Mouse (Mus musculus) embryonic facial prominence, embryonic 12.5 days (tissue): ENCODE data around the gene Prkar2b. TPM values are rescaled to one million over a fixed set of nuclear protein-coding genes. Genes with fewer than 3 reads are reported as not detected.
A peak's percentile ranks its signal among the peaks of the same experiment; 100 is the strongest.

Experiments
- ATAC-seq: fragments of 200-750 bp; cut with Nextera tagmentation; 2 replicates; pipeline ENCODE4 v1.8.0; 2017; ENCODE audit not compliant: insufficient number of reproducible peaks, insufficient read depth, low FRiP score, low TSS enrichment
- H3K27ac ChIP-seq: fragments of 300-500 bp; sonication (generic); 2 replicates; pipeline ENCODE4 v1.5.1; 2016; ENCODE audit warnings: mild to moderate bottlenecking
- H3K27me3 ChIP-seq: fragments of 300-500 bp; sonication (generic); 2 replicates; pipeline ENCODE4 v1.6.1; 2016; ENCODE audit warnings: mild to moderate bottlenecking, moderate library complexity
- H3K36me3 ChIP-seq: fragments of 300-500 bp; sonication (generic); 2 replicates; pipeline ENCODE4 v1.6.1; 2016; ENCODE audit warnings: mild to moderate bottlenecking
- H3K4me1 ChIP-seq: fragments of 300-500 bp; sonication (generic); 2 replicates; pipeline ENCODE4 v1.6.1; 2016
- H3K4me2 ChIP-seq: fragments of 300-500 bp; sonication (generic); replicated peaks from 2 replicates; pipeline ENCODE4 v1.6.1; 2016; ENCODE audit warnings: mild to moderate bottlenecking, moderate library complexity
- H3K4me3 ChIP-seq: fragments of 300-500 bp; sonication (generic); 2 replicates; pipeline ENCODE4 v1.5.1; 2016; ENCODE audit warnings: mild to moderate bottlenecking
- H3K9ac ChIP-seq: fragments of 300-500 bp; sonication (generic); 2 replicates; pipeline ENCODE4 v1.6.1; 2016; ENCODE audit warnings: mild to moderate bottlenecking, moderate library complexity
- H3K9me3 ChIP-seq: fragments of 300-500 bp; sonication (generic); 2 replicates; pipeline ENCODE4 v1.6.1; 2016; ENCODE audit warnings: mild to moderate bottlenecking, moderate library complexity
- WGBS: fragments of 180-500 bp; shearing (Covaris S2); methylation state at CpG from one replicate; pipeline ENCODE4 v1.1.7; 2016; 5-methylcytosine and 5-hydroxymethylcytosine counted together
- polyA plus RNA-seq: library from polyadenylated mRNA; unstranded; fragments of >200 nt; fragmentation: Nextera tagmentation; extraction: Ambion mirVana; gene quantifications from 2 replicates; pipeline ENCODE4 v1.2.1, GENCODE M21; 2016

The Prkar2b gene
- polyA plus RNA-seq, 1 experiment from 2014 or later = 49.0 TPM

- H3K4me3 ChIP-seq = peak within 1 kb of the TSS; percentile 92
- H3K4me1 ChIP-seq = 0 out of 2 replicates have a peak, but pooled peaks cover 2% of the 10 kb centered on the region
- ATAC-seq = peak; percentile 98
- H3K4me2 ChIP-seq = peak within 1 kb of the TSS; percentile 68
- H3K27ac ChIP-seq = peak within 1 kb of the TSS; percentile 99
- no peaks in the 10 kb centered on the region for H3K9me3 ChIP-seq
- WGBS = under 1% methylated on average over 60 of the region's 71 CpGs
- H3K36me3 ChIP-seq = no peaks in the 10 kb centered on the region
- peak within 1 kb of the TSS; percentile 92 for H3K9ac ChIP-seq
- H3K27me3 ChIP-seq = no peaks in the 10 kb centered on the region
Observed at GRCm38 (mm10) chr12:31949759-31950658, 111.1 kb downstream of the Prkar2b start, which contains the start of gene Hbp1. Gene Hbp1, minus strand, starts transcription at chr12:31950535.

GRCm38 (mm10) chr12:31949193-31949741 lies 111.8 kb downstream of the Prkar2b start:
- Histone ChIP-seq H3K9ac (peak overlapping the region; percentile 92), H3K27me3 (no peaks in the 10 kb centered on the region), H3K4me3 (peak overlapping the region; percentile 92), H3K36me3 (no peaks in the 10 kb centered on the region), H3K4me2 (peak overlapping the region; percentile 54), H3K27ac (peak overlapping the region; percentile 99), H3K4me1 (0 out of 2 replicates have a peak, but pooled peaks cover 2% of the 10 kb centered on the region), H3K9me3 (no peaks in the 10 kb centered on the region)
- WGBS = under 1% methylated on average over 57 of the region's 58 CpGs
- peak; percentile 72 for ATAC-seq

DNA sequence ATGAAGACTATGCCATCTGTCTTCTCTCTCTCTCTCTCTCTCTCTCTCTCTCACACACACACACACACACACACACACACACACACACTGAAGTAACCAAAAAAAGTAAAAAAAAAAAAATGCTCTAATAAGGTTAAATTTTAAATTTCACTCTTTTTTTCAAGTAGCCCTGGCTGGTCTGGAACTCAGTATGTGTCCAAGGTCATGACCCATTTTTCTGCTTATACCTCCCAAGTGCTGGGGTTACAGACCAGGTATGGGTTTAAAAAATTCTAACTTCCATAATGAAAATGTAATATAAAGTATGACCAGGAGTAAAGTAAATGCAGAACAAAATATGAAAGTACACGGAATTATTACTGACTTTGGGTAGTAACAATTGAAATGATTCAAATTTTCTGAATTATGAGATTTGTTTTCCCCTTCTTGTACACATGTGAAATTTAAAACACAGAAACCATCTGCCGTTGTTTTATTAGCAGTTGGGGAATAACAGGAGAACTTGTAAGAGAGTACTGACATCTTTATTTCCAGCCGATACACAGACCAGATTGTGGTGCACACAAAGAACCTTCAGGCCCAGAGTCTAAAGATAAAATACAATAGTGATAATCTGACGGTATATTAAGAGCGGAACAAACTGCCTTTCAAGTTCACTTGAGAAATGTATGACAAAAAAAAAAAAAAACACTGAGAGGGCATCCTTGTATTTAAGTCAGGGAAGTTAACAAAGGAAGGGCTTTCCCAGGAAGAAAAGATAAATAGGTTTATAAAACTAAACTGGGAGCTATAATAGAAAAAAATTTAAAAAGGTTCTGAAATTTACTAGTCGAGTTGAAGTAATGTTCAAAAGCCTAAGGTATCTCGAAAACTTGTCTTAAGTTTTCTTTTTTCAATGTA lies 112.7 kb downstream of the Prkar2b start:
- H3K9me3 ChIP-seq = no peaks in the 10 kb centered on the region
- no peaks in the 10 kb centered on the region for H3K27me3 ChIP-seq
- peak overlapping the region; percentile 92 for H3K4me3 ChIP-seq
- H3K4me1 ChIP-seq = 0 out of 2 replicates have a peak, but pooled peaks cover 2% of the 10 kb centered on the region
- peak overlapping the region; percentile 99 for H3K27ac ChIP-seq
- peak overlapping the region; percentile 54 for H3K4me2 ChIP-seq
- WGBS = 29% methylated on average over 7 of the region's 7 CpGs
- peak overlapping the region; percentile 92; the same call in 1 of the 2 replicates for H3K9ac ChIP-seq
- ATAC-seq = no peak
- H3K36me3 ChIP-seq = peaks cover 4% of the 10 kb centered on the region

DNA sequence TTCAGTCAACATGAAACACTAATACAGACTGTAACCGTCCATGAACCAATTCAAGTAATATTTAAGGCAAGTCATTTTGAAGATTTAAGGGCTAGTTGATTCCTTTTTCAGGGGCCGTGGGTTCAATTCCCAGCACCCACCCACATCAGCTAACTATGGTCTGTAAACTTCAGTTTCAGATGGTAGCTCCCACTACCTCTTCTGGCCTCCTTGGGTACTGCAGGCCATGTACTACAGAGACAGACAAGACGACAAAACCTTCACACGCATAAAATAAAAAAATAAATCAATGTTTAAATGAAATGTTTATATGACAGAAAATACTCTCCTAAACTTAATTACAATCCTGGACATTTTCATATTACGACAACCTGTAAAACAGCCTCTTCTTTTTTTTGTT lies 113.6 kb downstream of the Prkar2b start:
- no peak overlapping the region for H3K4me2 ChIP-seq
- H3K4me1 ChIP-seq = 0 out of 2 replicates have a peak, but pooled peaks cover 2% of the 10 kb centered on the region
- ATAC-seq = no peak
- no peak overlapping the region for H3K4me3 ChIP-seq
- no peaks in the 10 kb centered on the region for H3K27me3 ChIP-seq
- H3K27ac ChIP-seq = no peak overlapping the region
- WGBS = 94% methylated on average over 5 of the region's 5 CpGs
- H3K9ac ChIP-seq = no peak overlapping the region
- no peaks in the 10 kb centered on the region for H3K9me3 ChIP-seq
- peaks cover 13% of the 10 kb centered on the region for H3K36me3 ChIP-seq

GRCm38 (mm10) chr12:31944405-31944804 lies 116.7 kb downstream of the Prkar2b start:
- Histone ChIP-seq H3K27ac (no peak overlapping the region), H3K4me1 (0 out of 2 replicates have a peak, but pooled peaks cover 2% of the 10 kb centered on the region), H3K4me3 (no peak overlapping the region), H3K9me3 (no peaks in the 10 kb centered on the region), H3K4me2 (no peak overlapping the region), H3K9ac (no peak overlapping the region), H3K27me3 (no peaks in the 10 kb centered on the region), H3K36me3 (peaks cover 30% of the 10 kb centered on the region)
- 98% methylated on average over 2 of the region's 2 CpGs for WGBS
- no peak for ATAC-seq

DNA sequence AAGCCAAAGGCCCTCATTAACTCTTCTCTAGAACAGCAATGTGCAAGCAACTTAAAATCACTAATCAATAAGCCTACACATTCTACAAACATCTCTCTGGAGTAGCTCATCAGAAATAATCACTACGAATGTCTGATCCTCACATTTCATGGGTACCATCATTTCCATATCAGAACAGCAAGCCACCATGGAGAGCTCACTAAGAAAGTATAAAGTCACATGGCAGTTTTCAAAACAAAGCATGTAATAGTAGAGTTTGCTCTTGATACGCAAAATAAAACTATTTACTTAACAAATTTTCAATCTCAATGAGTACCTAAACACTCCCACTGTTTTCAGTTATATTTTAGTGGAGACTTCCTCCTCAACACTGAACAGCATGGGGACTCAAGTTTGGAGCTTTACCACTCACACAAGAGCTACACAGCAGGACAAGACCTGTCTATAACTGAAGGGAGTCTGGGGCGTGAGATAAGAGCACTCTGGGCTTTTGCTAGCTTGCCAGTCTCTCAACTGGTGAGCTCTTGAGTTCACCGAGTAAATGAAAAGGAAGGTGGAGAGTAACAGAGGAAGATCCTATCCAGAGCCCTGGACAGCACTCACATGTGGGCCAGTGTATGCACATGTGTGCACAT lies 118.0 kb downstream of the Prkar2b start:
- WGBS = 91% methylated on average over 4 of the region's 4 CpGs
- no peak overlapping the region for H3K27ac ChIP-seq
- H3K9ac ChIP-seq = no peak overlapping the region
- no peak overlapping the region for H3K4me2 ChIP-seq
- no peaks in the 10 kb centered on the region for H3K4me1 ChIP-seq
- no peak for ATAC-seq
- peaks cover 43% of the 10 kb centered on the region for H3K36me3 ChIP-seq
- H3K27me3 ChIP-seq = no peaks in the 10 kb centered on the region
- no peak overlapping the region for H3K4me3 ChIP-seq
- no peaks in the 10 kb centered on the region for H3K9me3 ChIP-seq

- Histone ChIP-seq H3K9ac (no peak overlapping the region), H3K4me1 (0 out of 2 replicates have a peak, but pooled peaks cover 2% of the 10 kb centered on the region), H3K27ac (no peak overlapping the region), H3K4me3 (no peak overlapping the region), H3K4me2 (no peak overlapping the region), H3K27me3 (no peaks in the 10 kb centered on the region), H3K36me3 (peaks cover 65% of the 10 kb centered on the region), H3K9me3 (no peaks in the 10 kb centered on the region)
- no peak for ATAC-seq
Observed at GRCm38 (mm10) chr12:31939026-31939425, 122.1 kb downstream of the Prkar2b start.

DNA sequence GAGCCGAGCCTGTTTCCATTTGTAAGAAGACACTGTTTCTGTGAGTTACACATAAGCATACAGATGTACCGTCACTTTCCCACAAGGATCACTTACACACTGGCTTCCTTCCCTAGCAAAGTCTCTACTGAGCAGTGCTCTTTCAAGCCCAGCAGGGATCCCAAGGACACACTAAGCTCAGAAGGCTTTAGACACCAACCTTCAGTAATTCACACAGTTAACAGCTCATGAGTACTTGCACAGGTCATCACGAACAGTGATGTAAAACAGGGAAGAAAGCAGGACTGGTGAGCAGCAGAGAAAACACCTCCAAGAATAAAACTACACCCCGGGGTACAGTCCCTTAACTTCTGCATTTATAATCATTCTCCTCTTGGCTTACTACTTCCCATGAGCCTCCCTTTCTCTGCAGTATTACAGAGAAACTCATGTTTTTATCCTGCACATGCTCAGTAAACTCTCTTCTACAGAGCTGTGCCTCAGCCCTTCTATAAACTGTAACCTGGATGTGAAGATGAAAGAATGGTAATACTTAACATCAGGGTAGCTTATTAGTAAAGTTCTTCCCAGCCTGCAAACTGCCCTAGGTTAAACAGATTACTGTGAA lies 122.6 kb downstream of the Prkar2b start:
- Histone ChIP-seq H3K27ac (no peak overlapping the region), H3K4me2 (no peak overlapping the region), H3K4me3 (no peak overlapping the region), H3K9me3 (no peaks in the 10 kb centered on the region), H3K36me3 (peaks cover 62% of the 10 kb centered on the region), H3K27me3 (no peaks in the 10 kb centered on the region), H3K9ac (no peak overlapping the region), H3K4me1 (0 out of 2 replicates have a peak, but pooled peaks cover 2% of the 10 kb centered on the region)
- ATAC-seq = no peak
- WGBS = 90% methylated on average over 4 of the region's 4 CpGs

DNA sequence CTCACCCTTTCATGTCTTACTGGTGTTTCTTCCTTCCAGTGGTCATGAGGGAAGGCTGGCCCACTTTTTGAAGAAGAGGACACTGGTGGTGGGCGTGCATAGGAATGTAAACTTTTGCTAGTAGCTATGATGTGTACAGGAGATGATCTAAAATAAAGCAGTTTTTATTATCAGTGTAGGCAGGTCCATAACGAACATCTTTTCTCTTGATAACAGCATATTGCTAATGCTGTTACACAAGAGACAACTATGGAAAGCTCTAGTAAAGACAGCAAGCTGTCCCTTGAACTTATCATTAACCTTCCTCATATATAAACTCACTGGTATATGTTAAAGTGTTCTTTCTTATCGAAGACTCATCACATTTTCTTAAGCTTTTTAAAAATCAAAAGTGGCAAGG lies 123.5 kb downstream of the Prkar2b start:
- H3K9ac ChIP-seq = no peak overlapping the region
- 0 out of 2 replicates have a peak, but pooled peaks cover 2% of the 10 kb centered on the region for H3K4me1 ChIP-seq
- no peak overlapping the region for H3K4me2 ChIP-seq
- H3K36me3 ChIP-seq = peaks cover 61% of the 10 kb centered on the region
- H3K4me3 ChIP-seq = no peak overlapping the region
- 90% methylated on average over 3 of the region's 3 CpGs for WGBS
- no peaks in the 10 kb centered on the region for H3K27me3 ChIP-seq
- H3K9me3 ChIP-seq = no peaks in the 10 kb centered on the region
- no peak for ATAC-seq
- no peak overlapping the region for H3K27ac ChIP-seq

DNA sequence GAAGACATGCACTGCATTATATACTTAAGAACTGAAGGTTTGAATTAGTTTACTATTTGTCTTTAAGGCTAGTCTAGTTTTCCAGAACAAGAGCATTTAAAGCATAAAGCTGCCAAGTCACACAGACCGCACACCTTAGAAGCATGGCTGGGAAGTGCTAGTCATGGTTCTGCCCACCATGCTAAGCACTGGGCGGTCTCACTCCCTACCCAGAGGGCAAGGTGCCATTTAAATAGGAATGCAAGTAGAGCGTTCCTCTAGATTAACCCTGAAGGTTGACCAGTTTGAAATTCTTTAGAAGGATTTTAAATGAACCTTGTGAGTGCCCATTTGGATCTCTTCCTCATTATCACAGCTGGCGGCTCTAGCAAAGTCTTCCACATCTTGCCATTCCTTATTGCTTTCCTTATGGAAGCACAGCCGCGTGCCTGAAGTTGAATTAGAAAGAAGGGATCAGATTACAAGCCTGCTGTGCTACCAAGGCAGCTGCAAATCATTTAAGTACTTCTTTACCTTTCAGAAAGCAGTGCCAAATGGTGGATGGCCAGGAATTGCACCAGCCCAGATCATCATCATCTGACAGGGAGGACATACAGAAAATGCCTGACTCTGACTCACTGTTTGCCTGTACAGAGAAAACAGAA lies 124.3 kb downstream of the Prkar2b start:
- Histone ChIP-seq H3K9ac (no peak overlapping the region), H3K4me3 (no peak overlapping the region), H3K9me3 (no peaks in the 10 kb centered on the region), H3K36me3 (peaks cover 64% of the 10 kb centered on the region), H3K27me3 (no peaks in the 10 kb centered on the region), H3K4me1 (0 out of 2 replicates have a peak, but pooled peaks cover 2% of the 10 kb centered on the region), H3K27ac (no peak overlapping the region), H3K4me2 (no peak overlapping the region)
- ATAC-seq = no peak
- 23% methylated on average over 6 of the region's 6 CpGs for WGBS
